Mouse (Mus musculus) kidney, adult 18-20 months (tissue): ENCODE data around the gene Zfp451.
A peak's percentile ranks its signal among the peaks of the same experiment; 100 is the strongest.
"Not testable (repeated sequence)": the region's sequence is repeated elsewhere in the genome, so short reads cannot be mapped to it uniquely, and the experiment has no call there.

Experiments used
- DNase-seq: peaks from one replicate; pipeline ENCODE4 v3.0.0; 2021

Gene Zfp451

DNA sequence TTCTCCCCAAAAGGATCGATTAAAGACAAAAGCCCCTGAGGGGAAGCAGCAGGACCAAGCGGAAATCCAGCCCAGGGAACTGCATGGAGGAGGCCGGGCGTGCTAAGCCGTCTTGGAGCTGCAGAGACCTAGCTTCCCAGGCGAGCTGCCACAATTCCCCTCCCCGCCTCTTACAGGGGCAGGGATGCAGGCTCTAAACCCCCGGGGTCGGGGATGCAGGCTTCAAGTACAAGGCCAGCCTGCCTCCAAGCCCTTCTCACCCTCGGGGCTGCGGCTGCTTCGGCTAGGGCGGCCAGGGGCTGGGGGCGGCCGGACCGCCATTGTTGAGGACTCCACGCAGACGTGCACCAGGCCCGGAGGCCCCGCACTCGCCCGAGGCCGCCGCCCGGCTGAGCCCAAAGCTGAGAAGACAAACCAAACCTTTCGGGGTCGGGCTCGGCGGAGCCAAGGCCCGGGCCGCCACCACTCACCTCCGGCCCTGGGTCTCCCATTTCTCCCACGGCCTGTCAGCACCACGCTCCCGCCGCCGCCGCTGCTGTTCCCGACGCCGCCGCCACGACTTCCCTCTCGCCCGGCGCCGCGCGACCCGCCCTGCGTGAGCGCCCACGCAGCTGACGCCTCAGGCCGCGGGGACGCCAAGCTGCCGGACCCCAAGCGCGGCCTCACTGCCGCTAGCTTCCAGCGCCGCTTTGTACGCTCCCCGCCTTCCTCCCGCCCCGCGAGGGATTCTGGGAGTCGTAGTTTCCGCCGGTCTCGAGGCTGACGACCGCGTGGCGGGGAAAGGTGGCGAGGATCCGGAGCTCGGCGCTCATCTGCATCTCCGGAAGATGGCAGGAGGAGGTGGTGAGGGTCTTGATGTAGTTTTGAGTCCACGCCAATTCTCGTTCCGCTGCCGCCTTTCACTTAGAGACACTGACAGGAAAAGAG is at the start of gene Zfp451:
Zfp451 (minus strand) TSS at position 728 of the 927 bp plus-strand sequence.
- DNase-seq: peak; percentile 89

DNA sequence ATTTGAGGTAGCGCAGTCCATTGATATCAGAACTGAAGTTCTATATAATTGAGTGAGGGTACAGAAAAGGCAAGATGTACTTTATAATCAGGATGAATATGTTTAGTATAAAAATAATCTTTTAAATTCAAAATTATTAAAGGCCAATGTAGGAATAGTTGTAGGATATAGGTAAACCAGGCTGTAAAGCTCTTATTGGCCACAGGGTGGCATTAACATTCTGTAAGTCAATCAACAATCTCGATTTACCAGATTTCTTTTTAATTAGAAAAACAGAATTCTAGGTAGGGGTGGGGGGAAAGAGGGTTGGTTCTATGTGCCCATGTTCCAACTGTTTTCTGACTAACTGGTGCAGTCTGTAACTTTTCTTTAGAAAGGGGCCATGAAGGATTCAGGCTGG is 32.4 kb upstream of the Zfp451 start:
- DNase-seq: no peak

DNA sequence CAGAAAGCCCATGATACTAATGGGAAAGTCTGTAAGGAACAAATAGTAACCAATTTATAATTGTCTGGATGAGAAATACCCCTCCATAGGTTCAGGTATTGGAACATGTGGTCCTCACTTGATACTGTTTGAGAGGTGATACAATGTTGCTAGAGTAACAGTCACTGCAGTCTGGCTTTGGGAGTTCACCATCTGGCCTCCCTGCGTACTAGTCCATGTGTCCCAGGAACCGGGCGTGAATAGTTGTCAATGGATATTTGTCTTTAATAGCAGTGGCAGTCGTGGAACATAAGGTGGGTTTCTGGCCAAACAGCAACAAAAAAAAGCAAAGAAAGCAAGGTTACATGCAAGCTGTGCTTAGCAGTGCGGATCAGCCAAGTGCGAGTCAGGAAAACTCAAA is 29.4 kb upstream of the Zfp451 start:
- no peak for DNase-seq

DNA sequence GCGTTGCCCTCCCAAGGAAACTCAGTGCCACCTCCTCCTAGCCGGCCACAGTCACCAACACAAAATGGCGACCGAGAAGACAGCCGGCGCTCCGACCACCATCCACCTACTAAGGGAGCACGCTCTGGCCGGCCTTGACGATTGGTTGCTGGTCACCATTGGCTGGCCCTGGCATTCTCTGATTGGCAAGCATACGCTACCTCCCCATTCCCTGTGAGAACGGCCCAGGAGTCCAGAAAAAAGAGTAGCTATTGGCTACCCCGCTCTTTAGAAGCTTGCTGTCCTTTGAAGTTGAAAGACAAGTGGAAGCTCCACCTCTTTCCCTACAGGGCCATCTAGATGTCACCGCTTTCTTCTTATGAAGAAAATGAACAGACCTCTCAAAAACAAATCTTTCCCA is 24.6 kb upstream of the Zfp451 start:
- not testable (repeated sequence) for DNase-seq

- DNase-seq: no peak
Observed at GRCm38 (mm10) chr1:33830586-33830985, 16.2 kb upstream of the Zfp451 start.

DNA sequence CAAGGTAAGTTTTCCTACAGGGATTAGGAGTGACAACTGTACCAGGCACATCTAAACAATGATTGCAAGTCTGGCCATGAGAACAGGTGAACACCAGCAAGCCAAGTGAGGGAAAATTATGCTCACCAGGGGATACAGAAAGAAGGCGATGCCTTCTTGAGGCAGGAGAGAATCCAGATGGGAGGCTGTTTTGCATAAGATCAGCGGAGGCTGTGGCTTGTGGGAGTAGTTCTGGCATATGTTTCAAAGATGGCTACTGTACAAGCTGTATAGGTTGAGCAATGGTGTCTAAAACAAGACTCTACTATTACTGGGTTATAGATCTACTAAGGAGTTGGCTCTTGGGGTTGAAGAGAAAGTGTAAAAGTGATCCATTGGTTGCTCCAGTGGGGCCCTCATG is 3.5 kb upstream of the Zfp451 start:
- DNase-seq: no peak

GRCm38 (mm10) chr1:33813495-33813867 is 914 bp downstream of the Zfp451 start:
- DNase-seq: peak; percentile 8

GRCm38 (mm10) chr1:33803323-33803722 is 11.1 kb downstream of the Zfp451 start:
- no peak for DNase-seq

- no peak for DNase-seq
Observed at GRCm38 (mm10) chr1:33799620-33800019, 14.8 kb downstream of the Zfp451 start.

- DNase-seq: no peak
Observed at GRCm38 (mm10) chr1:33788493-33788892, 25.9 kb downstream of the Zfp451 start.

- DNase-seq: no peak
Observed at GRCm38 (mm10) chr1:33788072-33788471, 26.3 kb downstream of the Zfp451 start.

GRCm38 (mm10) chr1:33784561-33784960 is 29.8 kb downstream of the Zfp451 start:
- DNase-seq: no peak

DNA sequence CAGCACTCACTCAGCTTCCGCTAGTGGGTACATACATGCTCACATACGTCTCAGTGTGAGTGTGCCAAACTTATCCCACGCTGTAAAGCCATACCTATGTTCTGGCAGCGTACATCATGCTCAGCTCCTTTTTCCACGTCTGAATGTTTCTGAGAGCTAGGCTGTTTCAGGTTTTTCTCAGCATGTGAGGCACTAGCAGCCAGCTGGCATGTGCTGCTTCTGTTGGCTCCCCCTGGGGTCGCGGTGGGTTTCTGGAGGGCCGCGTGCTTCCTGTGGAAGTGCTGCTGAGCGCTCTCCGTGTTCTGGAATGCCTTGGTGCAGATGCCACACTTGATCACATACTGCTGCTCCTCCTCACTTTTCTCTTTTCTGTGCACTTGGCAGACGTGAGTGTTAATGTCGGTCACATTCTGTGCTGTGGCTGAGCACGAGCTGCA is 38.2 kb downstream of the Zfp451 start:
- no peak for DNase-seq

DNA sequence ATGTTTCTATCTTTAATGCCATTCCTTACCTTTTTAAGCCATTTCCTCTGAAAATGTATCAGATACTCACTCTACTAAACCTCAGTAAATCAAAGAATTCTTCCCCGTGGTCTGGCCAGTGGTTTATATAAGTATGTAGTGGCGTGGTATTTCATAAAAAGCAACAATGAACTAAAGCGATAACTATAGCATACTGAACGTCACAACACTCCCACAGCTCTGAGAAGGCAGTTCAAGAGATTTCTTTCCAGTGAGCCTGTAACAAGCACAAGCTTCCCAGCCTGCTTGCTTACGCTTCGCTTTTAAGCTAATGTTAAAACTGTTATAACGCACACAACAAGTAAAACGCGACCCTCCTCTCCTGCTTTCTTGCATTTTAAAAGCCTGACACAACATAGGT is 42.3 kb downstream of the Zfp451 start:
- no peak for DNase-seq

- DNase-seq: no peak
Observed at GRCm38 (mm10) chr1:33771621-33772020, 42.8 kb downstream of the Zfp451 start.

GRCm38 (mm10) chr1:33768827-33769226 is 45.6 kb downstream of the Zfp451 start:
- DNase-seq: no peak

- no peak for DNase-seq
Observed at GRCm38 (mm10) chr1:33768091-33768787, 46.2 kb downstream of the Zfp451 start.

- DNase-seq: no peak
Observed at GRCm38 (mm10) chr1:33766520-33767508, 47.6 kb downstream of the Zfp451 start.

DNA sequence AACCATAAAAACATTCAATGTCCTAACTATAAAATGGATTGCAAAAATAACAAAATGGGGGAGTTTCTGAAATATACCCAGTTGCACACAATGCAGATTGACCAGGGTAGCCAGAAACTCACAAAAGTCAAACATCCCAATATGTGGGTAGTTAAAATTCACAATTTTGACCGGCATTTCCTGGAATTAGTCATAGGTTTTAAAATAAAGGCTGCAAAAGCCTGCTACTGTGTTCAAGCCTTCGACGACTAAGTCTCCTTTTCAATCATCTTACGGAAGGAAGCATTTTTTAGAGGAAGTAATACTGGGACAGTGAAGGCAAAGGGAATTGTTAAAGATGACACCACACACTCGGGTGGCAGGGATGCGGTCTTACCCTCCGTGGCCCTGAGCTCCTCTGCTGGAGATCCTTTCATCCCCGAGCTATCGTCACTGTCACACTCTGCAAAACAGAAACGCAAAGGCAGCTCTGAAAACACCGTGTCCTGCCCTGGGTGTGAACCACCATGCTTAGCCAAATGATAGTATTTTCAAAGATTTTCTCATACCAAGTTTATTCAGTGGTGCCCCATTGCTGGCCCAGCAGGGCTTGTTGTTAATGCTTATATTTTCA is 48.8 kb downstream of the Zfp451 start:
- DNase-seq: no peak

GRCm38 (mm10) chr1:33763826-33764225 is 50.6 kb downstream of the Zfp451 start:
- no peak for DNase-seq

GRCm38 (mm10) chr1:33758488-33758887 is 55.9 kb downstream of the Zfp451 start:
- DNase-seq: peak; percentile 4

- DNase-seq: peak; percentile 68
Observed at GRCm38 (mm10) chr1:33757491-33758041, 56.8 kb downstream of the Zfp451 start, which contains the start of gene Bag2. TSS of gene Bag2 (minus strand) at chr1:33757795.
